In genomic region chr6:135559501-135559907, GRCm38 (mm10) we compare ENCODE assay signal across 8 mouse cellular contexts.
DNase-seq lines count a peak whose midpoint lies in the region; ATAC-seq and TF ChIP-seq lines count a peak whose summit lies in the region.

No protein-coding gene starts in this region.

- H3K36me3 ChIP-seq in limb, embryonic 11.5 days (ENCODE audit: control insufficient read depth, insufficient read depth, low read length), result no peaks in the 10 kb centered on the region
- no peaks in the 10 kb centered on the region for H3K36me3 ChIP-seq in limb, embryonic 10.5 days
- H3K36me3 ChIP-seq in heart, embryonic 16.5 days (ENCODE audit: control insufficient read depth, insufficient read depth), result no peaks in the 10 kb centered on the region
- H3K36me3 ChIP-seq in liver, postnatal 0 days (replicated peaks; ENCODE audit: insufficient read depth, low read length), result no peaks in the 10 kb centered on the region

- H3K4me3 ChIP-seq in limb, embryonic 11.5 days (ENCODE audit: low read depth, low read length), result no peak overlapping the region
- no peak overlapping the region for H3K4me3 ChIP-seq in limb, embryonic 10.5 days
- no peak overlapping the region for H3K4me3 ChIP-seq in heart, embryonic 16.5 days (ENCODE audit: low read length)
- no peak overlapping the region for H3K4me3 ChIP-seq in liver, postnatal 0 days (ENCODE audit: low read depth, low read length)

- WGBS in limb, embryonic 11.5 days, result 80% methylated on average over 5 of the region's 5 CpGs
- 89% methylated on average over 5 of the region's 5 CpGs for WGBS in limb, embryonic 10.5 days
- WGBS in heart, embryonic 16.5 days, result 31% methylated on average over 5 of the region's 5 CpGs
- WGBS in liver, postnatal 0 days (ENCODE audit: insufficient replicate concordance), result 70% methylated on average over 5 of the region's 5 CpGs

- H3K4me2 ChIP-seq in limb, embryonic 11.5 days (ENCODE audit: low read depth, severe bottlenecking), result no peak overlapping the region
- H3K4me2 ChIP-seq in heart, embryonic 16.5 days (ENCODE audit: low read depth, low read length), result no peak overlapping the region
- H3K4me2 ChIP-seq in liver, postnatal 0 days (ENCODE audit: low read depth, low read length), result no peak overlapping the region

- TF ChIP-seq EP300 in liver, postnatal 0 days (IDR thresholded peaks at IDR 0.05; ENCODE audit: low read depth), result no peak

- no peaks in the 10 kb centered on the region for H3K9me3 ChIP-seq in limb, embryonic 11.5 days (ENCODE audit: control insufficient read depth, low read length)
- H3K9me3 ChIP-seq in limb, embryonic 10.5 days (replicated peaks), result no peaks in the 10 kb centered on the region
- H3K9me3 ChIP-seq in heart, embryonic 16.5 days (replicated peaks; ENCODE audit: control insufficient read depth, low read length), result no peaks in the 10 kb centered on the region
- no peaks in the 10 kb centered on the region for H3K9me3 ChIP-seq in liver, postnatal 0 days (ENCODE audit: low read length)

- no peak for TF ChIP-seq CTCF in liver, postnatal 0 days (IDR thresholded peaks at IDR 0.05; ENCODE audit: low read depth)

- no peaks in the 10 kb centered on the region for H3K27me3 ChIP-seq in limb, embryonic 11.5 days (ENCODE audit: control insufficient read depth, insufficient read depth, low read length)
- no peaks in the 10 kb centered on the region for H3K27me3 ChIP-seq in limb, embryonic 10.5 days (ENCODE audit: low read depth, poor library complexity, severe bottlenecking)
- H3K27me3 ChIP-seq in heart, embryonic 16.5 days (ENCODE audit: control insufficient read depth, insufficient read depth, low read length), result no peaks in the 10 kb centered on the region
- H3K27me3 ChIP-seq in liver, postnatal 0 days (ENCODE audit: insufficient read depth, low read length), result no peaks in the 10 kb centered on the region

- no peak overlapping the region for H3K27ac ChIP-seq in limb, embryonic 11.5 days (replicated peaks; ENCODE audit: low read depth, low read length)
- H3K27ac ChIP-seq in limb, embryonic 10.5 days, result no peak overlapping the region
- peak overlapping the region; percentile 65 for H3K27ac ChIP-seq in heart, embryonic 16.5 days (ENCODE audit: low read length)
- H3K27ac ChIP-seq in liver, postnatal 0 days (ENCODE audit: low read depth), result no peak overlapping the region

- ATAC-seq in limb, embryonic 11.5 days (ENCODE audit: insufficient number of reproducible peaks, low FRiP score, low TSS enrichment, low read depth), result 0 out of 2 replicates have a peak, but pooled peaks have one; percentile 21
- ATAC-seq in heart, embryonic 16.5 days (replicated peaks; ENCODE audit: extremely low read depth, insufficient read depth, low FRiP score), result peak; percentile 97
- ATAC-seq in liver, postnatal 0 days, result peak; percentile 79

- DNase-seq in limb, embryonic 11.5 days (ENCODE audit: low spot score), result peak; percentile 22
- no peak for DNase-seq in limb, embryonic 10.5 days (ENCODE audit: low spot score)
- DNase-seq in fibroblast of lung, adult 2 months (ENCODE audit: low read depth), result peak; percentile 31
- DNase-seq in kidney, postnatal 25 days, result peak; percentile 98 to 99
- peak; percentile 71 for DNase-seq in liver, postnatal 0 days
- DNase-seq in right cerebral cortex, adult 2 months (ENCODE audit: low spot score in 2 of 2), result peak; percentile 75 to 84
- DNase-seq in c-Kit-positive CD71-positive TER-119-positive erythroid progenitor cells, embryonic 14.5 days (ENCODE audit: low spot score), result no peak

- peaks cover 3% of the 10 kb centered on the region; the same call in 1 of the 2 replicates for H3K4me1 ChIP-seq in limb, embryonic 11.5 days (ENCODE audit: control insufficient read depth, insufficient read depth, low read length)
- H3K4me1 ChIP-seq in limb, embryonic 10.5 days, result no peaks in the 10 kb centered on the region
- peaks cover 15% of the 10 kb centered on the region for H3K4me1 ChIP-seq in heart, embryonic 16.5 days (ENCODE audit: control insufficient read depth, insufficient read depth, low read length)
- no peaks in the 10 kb centered on the region for H3K4me1 ChIP-seq in liver, postnatal 0 days (ENCODE audit: insufficient read depth)

- no peak overlapping the region for H3K9ac ChIP-seq in limb, embryonic 11.5 days (ENCODE audit: low read length)
- H3K9ac ChIP-seq in heart, embryonic 16.5 days (ENCODE audit: low read length), result no peak overlapping the region
- no peak overlapping the region for H3K9ac ChIP-seq in liver, postnatal 0 days (replicated peaks)

Comparison
In these comparisons a context has a peak if more than half of its experiments do, and no peak if none do; other contexts are left out.
1. DNase-seq: peak in limb, embryonic 11.5 days (single experiment), fibroblast of lung, adult 2 months (single experiment), kidney, postnatal 25 days (2 of 2), liver, postnatal 0 days (single experiment) and right cerebral cortex, adult 2 months (2 of 2); none in limb, embryonic 10.5 days (single experiment) and c-Kit-positive CD71-positive TER-119-positive erythroid progenitor cells, embryonic 14.5 days (single experiment).
2. ATAC-seq: peak in every context shown above with its lines; median percentile 97 in heart, embryonic 16.5 days; 79 in liver, postnatal 0 days; 21 in limb, embryonic 11.5 days.